Mouse (Mus musculus): ENCODE data around the gene Hist1h4i.

DNA sequence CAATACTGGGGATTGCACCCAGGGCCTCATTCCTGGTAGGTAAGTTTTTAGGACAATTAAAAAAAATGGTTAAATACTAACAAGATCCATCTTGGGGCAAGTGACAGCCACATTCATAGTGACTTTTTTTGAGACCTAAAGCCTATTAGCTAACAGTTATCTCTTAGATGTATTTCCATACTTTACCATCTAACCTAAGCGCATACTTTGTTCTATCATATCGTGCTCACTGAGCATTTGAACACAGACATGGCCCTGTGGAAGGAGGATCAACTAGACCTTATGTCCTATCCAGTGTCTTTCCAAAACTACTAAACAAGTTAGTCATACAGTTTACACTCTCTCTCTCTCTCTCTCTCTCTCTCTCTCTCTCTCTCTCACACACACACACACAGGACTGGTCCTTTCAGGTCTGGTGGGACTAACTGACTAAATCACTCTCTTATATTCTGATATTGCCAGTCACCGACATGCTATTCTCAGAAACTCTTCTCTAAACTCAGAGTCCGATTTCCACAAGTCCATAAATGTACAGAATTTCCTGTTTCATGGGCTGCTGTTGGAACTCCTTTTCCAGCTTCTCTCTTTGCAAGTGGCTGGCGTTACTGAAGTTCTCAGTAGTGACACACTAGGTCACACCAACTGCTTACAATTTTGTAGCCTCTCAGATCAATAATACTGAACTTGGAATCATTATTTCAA, 7.3 kb downstream of the Hist1h4i start:
- no peak for TF ChIP-seq CHD2 (IDR thresholded peaks at IDR 0.05; ENCODE audit: low read length)
- no peak for TF ChIP-seq ELF1 (IDR thresholded peaks at IDR 0.05; ENCODE audit: low read depth, low read length)
- TF ChIP-seq USF1 (IDR thresholded peaks at IDR 0.05; ENCODE audit: low read depth, low read length), result no peak
- TF ChIP-seq TCF12 (IDR thresholded peaks at IDR 0.05; ENCODE audit: low read depth, low read length), result no peak
- TF ChIP-seq CTCF (IDR thresholded peaks at IDR 0.05 in 2 of 3, conservative IDR thresholded peaks at IDR 0.05 in 1 of 3; ENCODE audit: control insufficient read depth in 1 of 3, insufficient read depth in 1 of 3, low read depth in 2 of 3, low read length in 3 of 3, poor library complexity in 1 of 3, severe bottlenecking in 1 of 3), result no peak
- no peak for TF ChIP-seq ZNF384 (IDR thresholded peaks at IDR 0.05; ENCODE audit: low read depth, low read length)
- no peak for TF ChIP-seq POLR2A (IDR thresholded peaks at IDR 0.05; ENCODE audit: control insufficient read depth in 1 of 2, insufficient read depth in 1 of 2, low read depth in 1 of 2, low read length in 2 of 2, poor library complexity in 1 of 2)
- TF ChIP-seq SIN3A (IDR thresholded peaks at IDR 0.05; ENCODE audit: low read length), result no peak
- no peak for TF ChIP-seq E2F4 (IDR thresholded peaks at IDR 0.05; ENCODE audit: borderline replicate concordance, low read depth, low read length)
- TF ChIP-seq UBTF (IDR thresholded peaks at IDR 0.05; ENCODE audit: borderline replicate concordance, insufficient read depth, low read depth, low read length), result no peak

All from MEL (cell line).